ENCODE assay signal across 23 mouse cellular contexts in the genomic region with DNA sequence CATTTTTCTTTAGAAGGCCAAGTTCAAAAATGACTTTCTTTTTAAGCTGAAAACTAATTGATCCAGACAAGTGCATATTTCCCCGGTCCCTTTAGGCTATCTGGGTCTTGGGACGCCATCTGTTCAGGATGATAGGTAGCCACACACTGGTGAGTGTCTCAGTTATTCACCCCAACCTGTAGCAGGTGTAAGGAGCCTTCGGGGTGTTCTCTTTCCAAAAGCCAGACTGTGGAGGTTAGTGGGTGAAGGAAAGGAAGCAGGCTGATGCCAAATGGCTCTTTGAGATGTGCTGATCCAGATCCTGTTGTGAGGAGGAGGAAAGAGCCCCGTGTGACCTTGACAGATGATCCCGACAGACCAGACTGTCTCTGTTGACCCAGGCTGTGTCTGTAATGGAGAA. TPM values are rescaled to one million over a fixed set of nuclear protein-coding genes. Genes with fewer than 3 reads are reported as not detected.
DNase-seq lines count a peak whose midpoint lies in the region; ATAC-seq and TF ChIP-seq lines count a peak whose summit lies in the region.
"Had no signal": no experiment of that assay in that cellular context is flagged by ENCODE, and none has a peak within 500 bp of the region (broad histone marks: within the 10 kb centered on the region; RNA-seq: fewer than 3 reads in every experiment).

No protein-coding gene starts in this region.

- DNase-seq in cerebellum, adult 11-12 months = peak; percentile 30
- DNase-seq in cerebellum, postnatal 36 days = no peak
- DNase-seq in brain, adult 2 months (ENCODE audit: low read depth, low spot score) = peak; percentile 56
- DNase-seq in liver, postnatal 0 days = no peak
- DNase-seq: adrenal gland, postnatal 10 days; adrenal gland, postnatal 36 days; B cell, adult 2 months; forebrain, postnatal 0 days; gastrocnemius, adult 2 months; gastrocnemius, postnatal 14 days; heart, adult 11 months; kidney, adult 18-20 months; kidney, adult 9 months had no signal

- peaks cover 2% of the 10 kb centered on the region for H3K4me1 ChIP-seq in hindbrain, embryonic 16.5 days (ENCODE audit: control insufficient read depth, insufficient read depth, low read depth, low read length)
- H3K4me1 ChIP-seq in hindbrain, embryonic 12.5 days = peaks cover 28% of the 10 kb centered on the region
- no peaks in the 10 kb centered on the region for H3K4me1 ChIP-seq in liver, postnatal 0 days (ENCODE audit: insufficient read depth)
- H3K4me1 ChIP-seq: embryonic facial prominence, embryonic 15.5 days; intestine, embryonic 15.5 days had no signal

- no peak overlapping the region for H3K27ac ChIP-seq in hindbrain, embryonic 16.5 days (ENCODE audit: low read depth, low read length)
- H3K27ac ChIP-seq in hindbrain, embryonic 12.5 days = no peak overlapping the region
- H3K27ac ChIP-seq in liver, postnatal 0 days (ENCODE audit: low read depth) = no peak overlapping the region
- H3K27ac ChIP-seq: embryonic facial prominence, embryonic 12.5 days; embryonic facial prominence, embryonic 15.5 days; gastrocnemius, adult 2 months; hindbrain, embryonic 13.5 days; intestine, embryonic 15.5 days had no signal

- TF ChIP-seq EP300 in liver, postnatal 0 days (IDR thresholded peaks at IDR 0.05; ENCODE audit: low read depth) = no peak

- no peak overlapping the region for H3K4me3 ChIP-seq in hindbrain, embryonic 16.5 days (ENCODE audit: low read length)
- H3K4me3 ChIP-seq in hindbrain, embryonic 12.5 days = no peak overlapping the region
- no peak overlapping the region for H3K4me3 ChIP-seq in liver, postnatal 0 days (ENCODE audit: low read depth, low read length)
- H3K4me3 ChIP-seq: embryonic facial prominence, embryonic 12.5 days; embryonic facial prominence, embryonic 15.5 days; gastrocnemius, adult 2 months; hindbrain, embryonic 13.5 days; intestine, embryonic 15.5 days had no signal

- no peak overlapping the region for H3K9ac ChIP-seq in hindbrain, embryonic 16.5 days (ENCODE audit: low read depth, low read length)
- no peak overlapping the region for H3K9ac ChIP-seq in hindbrain, embryonic 12.5 days
- no peak overlapping the region for H3K9ac ChIP-seq in liver, postnatal 0 days (replicated peaks)
- H3K9ac ChIP-seq: embryonic facial prominence, embryonic 12.5 days; embryonic facial prominence, embryonic 15.5 days; forebrain, postnatal 0 days; hindbrain, embryonic 13.5 days; intestine, embryonic 15.5 days had no signal

- H3K27me3 ChIP-seq in hindbrain, embryonic 16.5 days (replicated peaks; ENCODE audit: control insufficient read depth, insufficient read depth, low read length) = no peaks in the 10 kb centered on the region
- H3K27me3 ChIP-seq in hindbrain, embryonic 12.5 days = no peaks in the 10 kb centered on the region
- H3K27me3 ChIP-seq in liver, postnatal 0 days (ENCODE audit: insufficient read depth, low read length) = no peaks in the 10 kb centered on the region
- H3K27me3 ChIP-seq: embryonic facial prominence, embryonic 12.5 days; embryonic facial prominence, embryonic 15.5 days; hindbrain, embryonic 13.5 days; intestine, embryonic 15.5 days had no signal

- no peak overlapping the region for H3K4me2 ChIP-seq in hindbrain, embryonic 16.5 days (ENCODE audit: low read length)
- no peak overlapping the region for H3K4me2 ChIP-seq in hindbrain, embryonic 12.5 days (replicated peaks)
- H3K4me2 ChIP-seq in liver, postnatal 0 days (ENCODE audit: low read depth, low read length) = no peak overlapping the region
- H3K4me2 ChIP-seq: embryonic facial prominence, embryonic 12.5 days; embryonic facial prominence, embryonic 15.5 days; heart, embryonic 11.5 days; hindbrain, embryonic 13.5 days; intestine, embryonic 15.5 days had no signal

- peak; percentile 29; the same call in 1 of the 2 replicates for ATAC-seq in hindbrain, embryonic 16.5 days
- no peak for ATAC-seq in hindbrain, embryonic 12.5 days (ENCODE audit: low FRiP score)
- ATAC-seq in liver, postnatal 0 days = no peak
- ATAC-seq: forebrain, embryonic 14.5 days; forebrain, postnatal 0 days; intestine, embryonic 15.5 days; Patski had no signal

- TF ChIP-seq CTCF in liver, postnatal 0 days (IDR thresholded peaks at IDR 0.05; ENCODE audit: low read depth) = no peak

- 65% methylated on average over 5 of the region's 5 CpGs for WGBS in hindbrain, embryonic 16.5 days
- 71% methylated on average over 5 of the region's 5 CpGs for WGBS in hindbrain, embryonic 12.5 days
- WGBS in liver, postnatal 0 days (ENCODE audit: insufficient replicate concordance) = 41% methylated on average over 5 of the region's 5 CpGs

- peaks cover 19% of the 10 kb centered on the region for H3K36me3 ChIP-seq in hindbrain, embryonic 16.5 days (ENCODE audit: control insufficient read depth, insufficient read depth, low read length)
- peaks cover 12% of the 10 kb centered on the region; the same call in 1 of the 2 replicates for H3K36me3 ChIP-seq in hindbrain, embryonic 12.5 days
- H3K36me3 ChIP-seq in liver, postnatal 0 days (replicated peaks; ENCODE audit: insufficient read depth, low read length) = no peaks in the 10 kb centered on the region
- H3K36me3 ChIP-seq: embryonic facial prominence, embryonic 12.5 days; G1E; intestine, embryonic 15.5 days had no signal

- H3K9me3 ChIP-seq in hindbrain, embryonic 16.5 days (ENCODE audit: control insufficient read depth, low read length) = no peaks in the 10 kb centered on the region
- H3K9me3 ChIP-seq in hindbrain, embryonic 12.5 days (replicated peaks) = no peaks in the 10 kb centered on the region
- no peaks in the 10 kb centered on the region for H3K9me3 ChIP-seq in liver, postnatal 0 days (ENCODE audit: low read length)
- H3K9me3 ChIP-seq: embryonic facial prominence, embryonic 12.5 days; embryonic facial prominence, embryonic 15.5 days; hindbrain, embryonic 13.5 days; intestine, embryonic 15.5 days had no signal

RNA-seq across cellular contexts. Expression of gene 1700010I14Rik, which starts 14.8 kb away (rescaled TPM):
- 2.4 TPM in 2 replicates for polyA plus RNA-seq in hindbrain, embryonic 16.5 days (2015; fragmentation: Nextera tagmentation; extraction: Ambion mirVana)
- 2.0 and 2.3 TPM in 2 replicates for polyA plus RNA-seq in hindbrain, embryonic 12.5 days (2016; fragmentation: Nextera tagmentation; extraction: Ambion mirVana)
- 0.60 and 0.65 TPM in 2 replicates for polyA plus RNA-seq in liver, postnatal 0 days (2015; fragmentation: Nextera tagmentation; extraction: Ambion mirVana)
- polyA plus RNA-seq: G1E had no signal

Comparison
In these comparisons a context has a peak if more than half of its experiments do, and no peak if none do; other contexts are left out.
1. DNase-seq: peak in cerebellum, adult 11-12 months (single experiment) and brain, adult 2 months (single experiment); none in cerebellum, postnatal 36 days (0 of 2) and liver, postnatal 0 days (single experiment).